Mouse (Mus musculus) neural tube, embryonic 12.5 days (tissue): ENCODE data around the gene Tns4. TPM values are rescaled to one million over a fixed set of nuclear protein-coding genes. Genes with fewer than 3 reads are reported as not detected.

Experiments used
- ATAC-seq: fragments of 200-750 bp; cut with Nextera tagmentation; 2 replicates; pipeline ENCODE4 v1.8.0; 2017; ENCODE audit warnings: low read depth, mild to moderate bottlenecking, moderate TSS enrichment, moderate library complexity; ENCODE audit not compliant: low FRiP score
- H3K27ac ChIP-seq: fragments of 300-500 bp; sonication (generic); 2 replicates; pipeline ENCODE4 v1.5.1; 2016
- H3K27me3 ChIP-seq: fragments of 300-500 bp; sonication (generic); replicated peaks from 2 replicates; pipeline ENCODE4 v1.6.1; 2016; ENCODE audit warnings: mild to moderate bottlenecking
- H3K36me3 ChIP-seq: fragments of 300-500 bp; sonication (generic); 2 replicates; pipeline ENCODE4 v1.6.1; 2016; ENCODE audit warnings: mild to moderate bottlenecking
- H3K4me1 ChIP-seq: fragments of 300-500 bp; sonication (generic); 2 replicates; pipeline ENCODE4 v1.6.1; 2016
- H3K4me2 ChIP-seq: fragments of 300-500 bp; sonication (generic); replicated peaks from 2 replicates; pipeline ENCODE4 v1.6.1; 2016; ENCODE audit warnings: mild to moderate bottlenecking
- H3K4me3 ChIP-seq: fragments of 300-500 bp; sonication (generic); 2 replicates; pipeline ENCODE4 v1.5.1; 2016
- H3K9ac ChIP-seq: fragments of 300-500 bp; sonication (generic); 2 replicates; pipeline ENCODE4 v1.6.1; 2016; ENCODE audit warnings: mild to moderate bottlenecking
- H3K9me3 ChIP-seq: fragments of 300-500 bp; sonication (generic); 2 replicates; pipeline ENCODE4 v1.6.1; 2016; ENCODE audit warnings: mild to moderate bottlenecking
- WGBS: fragments of 180-500 bp; shearing (Covaris S2); methylation state at CpG from one replicate; pipeline ENCODE4 v1.1.7; 2016; 5-methylcytosine and 5-hydroxymethylcytosine counted together
- polyA plus RNA-seq: library from polyadenylated mRNA; unstranded; fragments of >200 nt; fragmentation: Nextera tagmentation; extraction: Ambion mirVana; gene quantifications from 2 replicates; pipeline ENCODE4 v1.2.1, GENCODE M21; 2016

The Tns4 gene
- polyA plus RNA-seq, 1 experiment from 2014 or later, result 0.22 TPM

DNA sequence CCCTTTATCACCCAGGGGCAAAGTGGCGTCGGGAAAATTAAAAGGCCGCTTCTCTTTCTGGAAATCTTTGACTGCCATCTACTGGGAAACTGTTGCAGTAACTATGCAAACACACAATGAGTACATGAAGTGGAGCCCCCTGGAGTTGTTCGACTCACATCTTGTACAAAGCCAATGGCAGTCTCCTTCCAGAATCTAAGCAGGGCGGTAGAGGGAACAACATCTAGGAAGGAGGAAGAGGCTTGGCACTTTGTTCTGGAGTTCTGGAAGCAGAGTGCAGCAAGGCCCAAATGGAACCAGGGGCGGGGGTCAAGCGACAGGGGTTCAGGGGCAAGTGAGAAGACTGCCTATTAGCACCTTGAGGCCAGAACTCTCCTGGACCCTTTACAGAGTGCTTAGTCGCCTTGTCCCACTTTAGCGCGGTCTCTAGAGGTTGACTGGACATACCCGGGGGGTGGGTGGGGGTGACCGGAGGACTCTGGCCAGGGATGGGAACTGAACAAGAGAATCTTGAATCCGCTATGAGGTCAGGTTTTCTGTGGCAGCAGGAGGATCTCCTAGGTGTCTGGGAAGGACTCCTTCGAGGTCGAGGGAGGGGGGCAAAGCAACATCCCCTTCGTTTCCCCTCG is 48.6 kb downstream of the Tns4 start:
- peak overlapping the region; percentile 93 for H3K4me2 ChIP-seq
- peak overlapping the region; percentile 86 for H3K9ac ChIP-seq
- H3K36me3 ChIP-seq, result no peaks in the 10 kb centered on the region
- H3K9me3 ChIP-seq, result no peaks in the 10 kb centered on the region
- 2% methylated on average over 17 of the region's 17 CpGs for WGBS
- H3K27ac ChIP-seq, result peak overlapping the region; percentile 72
- ATAC-seq, result peak; percentile 54
- no peaks in the 10 kb centered on the region for H3K27me3 ChIP-seq
- peak overlapping the region; percentile 61 for H3K4me3 ChIP-seq
- peaks cover 34% of the 10 kb centered on the region for H3K4me1 ChIP-seq

GRCm38 (mm10) chr11:99039782-99040181 is 49.3 kb downstream of the Tns4 start:
- no peaks in the 10 kb centered on the region for H3K9me3 ChIP-seq
- H3K4me2 ChIP-seq, result peak overlapping the region; percentile 93
- peak; percentile 87 for ATAC-seq
- peak overlapping the region; percentile 72; the same call in 1 of the 2 replicates for H3K27ac ChIP-seq
- H3K27me3 ChIP-seq, result no peaks in the 10 kb centered on the region
- H3K36me3 ChIP-seq, result no peaks in the 10 kb centered on the region
- H3K4me3 ChIP-seq, result peak overlapping the region; percentile 61
- peaks cover 27% of the 10 kb centered on the region for H3K4me1 ChIP-seq
- H3K9ac ChIP-seq, result peak overlapping the region; percentile 86
- 2% methylated on average over 15 of the region's 15 CpGs for WGBS

- no peaks in the 10 kb centered on the region for H3K36me3 ChIP-seq
- H3K27me3 ChIP-seq, result 0 out of 2 replicates have a peak, but pooled peaks cover 3% of the 10 kb centered on the region
- WGBS, result 84% methylated on average over 6 of the region's 6 CpGs
- peaks cover 6% of the 10 kb centered on the region; the same call in 1 of the 2 replicates for H3K4me1 ChIP-seq
- no peak for ATAC-seq
- no peaks in the 10 kb centered on the region for H3K9me3 ChIP-seq
- no peak overlapping the region for H3K27ac ChIP-seq
- no peak overlapping the region for H3K4me3 ChIP-seq
- no peak overlapping the region for H3K4me2 ChIP-seq
- H3K9ac ChIP-seq, result no peak overlapping the region
These were observed 52.9 kb downstream of the Tns4 start for GRCm38 (mm10) chr11:99036254-99036653.

DNA sequence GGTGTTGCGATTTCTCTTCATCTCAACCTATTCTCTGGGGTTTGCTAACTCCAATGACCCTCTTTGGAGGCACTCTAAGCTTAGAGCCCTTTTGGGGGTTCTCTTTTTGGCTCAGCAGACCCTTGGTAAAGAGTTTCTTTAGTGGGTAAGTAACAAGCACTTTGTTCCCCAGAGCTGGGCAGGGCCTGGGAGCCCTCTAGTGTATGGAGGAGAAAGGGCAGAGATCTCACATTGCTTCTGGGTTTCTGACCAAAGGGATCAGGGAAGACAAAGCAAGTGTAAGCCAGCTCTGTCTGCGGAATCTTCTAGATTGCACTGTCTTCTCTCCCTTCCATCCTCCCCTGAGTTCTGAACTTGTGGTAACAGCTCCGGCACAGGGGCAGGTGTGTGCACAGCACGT is 53.8 kb downstream of the Tns4 start:
- H3K27ac ChIP-seq, result no peak overlapping the region
- no peaks in the 10 kb centered on the region for H3K9me3 ChIP-seq
- H3K36me3 ChIP-seq, result no peaks in the 10 kb centered on the region
- H3K4me1 ChIP-seq, result peaks cover 1% of the 10 kb centered on the region; the same call in 1 of the 2 replicates
- H3K4me2 ChIP-seq, result no peak overlapping the region
- no peak overlapping the region for H3K4me3 ChIP-seq
- no peak overlapping the region for H3K9ac ChIP-seq
- H3K27me3 ChIP-seq, result 0 out of 2 replicates have a peak, but pooled peaks cover 3% of the 10 kb centered on the region
- 80% methylated on average over 4 of the region's 4 CpGs for WGBS
- no peak for ATAC-seq

- Histone ChIP-seq H3K4me3 (no peak overlapping the region), H3K4me2 (no peak overlapping the region), H3K4me1 (peaks cover 20% of the 10 kb centered on the region), H3K27me3 (no peaks in the 10 kb centered on the region), H3K36me3 (no peaks in the 10 kb centered on the region), H3K9me3 (no peaks in the 10 kb centered on the region), H3K27ac (no peak overlapping the region), H3K9ac (no peak overlapping the region)
- WGBS, result 87% methylated on average over 12 of the region's 12 CpGs
- no peak for ATAC-seq
These were observed 62.1 kb downstream of the Tns4 start for GRCm38 (mm10) chr11:99026899-99027440.

- whole genome bisulfite sequencing, result 81% methylated on average over 6 of the region's 6 CpGs
- no peak overlapping the region for H3K9ac ChIP-seq
- H3K36me3 ChIP-seq, result peaks cover 7% of the 10 kb centered on the region; the same call in 1 of the 2 replicates
- H3K4me3 ChIP-seq, result no peak overlapping the region
- H3K9me3 ChIP-seq, result no peaks in the 10 kb centered on the region
- H3K4me1 ChIP-seq, result peaks cover 22% of the 10 kb centered on the region
- no peaks in the 10 kb centered on the region for H3K27me3 ChIP-seq
- no peak overlapping the region for H3K4me2 ChIP-seq
- H3K27ac ChIP-seq, result no peak overlapping the region
- no peak for ATAC-seq
These were observed 63.2 kb downstream of the Tns4 start for GRCm38 (mm10) chr11:99025878-99026277.

GRCm38 (mm10) chr11:99024468-99025134 is 64.5 kb downstream of the Tns4 start:
- peaks cover 16% of the 10 kb centered on the region; the same call in 1 of the 2 replicates for H3K36me3 ChIP-seq
- H3K9ac ChIP-seq, result no peak overlapping the region
- ATAC-seq, result peak; percentile 39

DNA sequence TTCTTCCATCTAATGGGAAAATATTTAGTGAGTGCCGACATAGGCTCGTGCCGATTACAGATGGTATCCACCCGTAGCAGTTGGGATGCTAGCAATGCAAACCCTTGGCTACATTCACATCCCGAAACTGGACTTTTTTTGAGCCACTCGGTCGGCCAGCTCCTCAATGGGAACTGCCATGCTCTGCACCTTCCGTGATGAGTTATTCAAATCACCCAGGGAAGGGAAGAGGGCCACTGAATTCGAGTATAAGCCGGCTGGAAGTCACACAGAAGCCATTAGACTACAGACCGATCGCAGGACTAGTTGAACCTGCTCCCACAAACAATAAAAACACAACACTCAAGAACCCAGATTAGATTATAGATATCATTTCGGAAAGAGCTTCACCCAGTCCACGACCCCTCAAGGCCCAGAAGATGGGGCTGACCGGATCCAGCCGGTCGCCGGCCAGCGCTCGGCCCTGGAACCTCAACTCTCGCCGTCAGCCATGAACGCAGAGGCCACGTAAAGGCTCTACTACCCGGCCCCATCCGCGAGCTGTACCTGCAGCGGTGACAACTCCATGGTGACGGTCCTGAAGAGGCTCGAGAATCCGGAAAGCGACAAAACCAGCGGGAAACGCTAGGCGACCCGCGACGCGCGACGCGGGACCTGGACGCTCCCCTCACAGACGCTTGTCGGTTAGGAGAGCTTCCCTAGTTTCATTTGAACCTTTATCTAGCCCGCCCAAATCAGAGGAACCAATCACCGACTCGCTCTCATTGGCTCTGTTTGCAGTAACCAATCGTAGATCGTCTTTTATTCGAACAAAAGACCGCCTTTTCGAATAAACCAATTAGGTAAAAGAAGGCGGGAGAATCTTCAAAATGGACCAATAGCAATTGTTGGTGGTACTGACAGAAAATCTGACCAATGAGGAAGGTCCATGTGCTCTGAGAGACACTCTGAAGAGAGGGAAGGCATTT is 65.3 kb downstream of the Tns4 start, which contains the start of gene Top2a:
Gene Top2a (minus strand): TSS at position 690 of the 968 bp plus-strand sequence.
- ATAC-seq, result peak; percentile 95
- no peaks in the 10 kb centered on the region for H3K27me3 ChIP-seq
- H3K36me3 ChIP-seq, result peaks cover 16% of the 10 kb centered on the region; the same call in 1 of the 2 replicates
- H3K4me1 ChIP-seq, result peaks cover 22% of the 10 kb centered on the region
- H3K4me2 ChIP-seq, result peak within 1 kb of the TSS; percentile 78
- peak within 1 kb of the TSS; percentile 64 for H3K9ac ChIP-seq
- peak within 1 kb of the TSS; percentile 68 for H3K4me3 ChIP-seq
- no peak within 1 kb of the TSS for H3K27ac ChIP-seq
- no peaks in the 10 kb centered on the region for H3K9me3 ChIP-seq
- under 1% methylated on average over 54 of the region's 54 CpGs for WGBS

More at GRCm38 (mm10) chr11:99024468-99025134, 64.5 kb downstream of the Tns4 start:
- H3K4me3 ChIP-seq, result peak overlapping the region; percentile 25
- no peaks in the 10 kb centered on the region for H3K9me3 ChIP-seq
- peaks cover 22% of the 10 kb centered on the region for H3K4me1 ChIP-seq
- peak overlapping the region; percentile 52 for H3K4me2 ChIP-seq
- no peak overlapping the region for H3K27ac ChIP-seq
- H3K27me3 ChIP-seq, result no peaks in the 10 kb centered on the region
- whole genome bisulfite sequencing, result 50% methylated on average over 18 of the region's 18 CpGs

GRCm38 (mm10) chr11:99023094-99023493 is 66.0 kb downstream of the Tns4 start:
- Histone ChIP-seq H3K4me1 (peaks cover 22% of the 10 kb centered on the region), H3K4me2 (peak overlapping the region; percentile 78), H3K27me3 (no peaks in the 10 kb centered on the region), H3K27ac (no peak overlapping the region), H3K9ac (peak overlapping the region; percentile 64), H3K36me3 (peaks cover 18% of the 10 kb centered on the region; the same call in 1 of the 2 replicates), H3K9me3 (no peaks in the 10 kb centered on the region), H3K4me3 (peak overlapping the region; percentile 68)
- WGBS, result 12% methylated on average over 4 of the region's 4 CpGs
- ATAC-seq, result no peak

DNA sequence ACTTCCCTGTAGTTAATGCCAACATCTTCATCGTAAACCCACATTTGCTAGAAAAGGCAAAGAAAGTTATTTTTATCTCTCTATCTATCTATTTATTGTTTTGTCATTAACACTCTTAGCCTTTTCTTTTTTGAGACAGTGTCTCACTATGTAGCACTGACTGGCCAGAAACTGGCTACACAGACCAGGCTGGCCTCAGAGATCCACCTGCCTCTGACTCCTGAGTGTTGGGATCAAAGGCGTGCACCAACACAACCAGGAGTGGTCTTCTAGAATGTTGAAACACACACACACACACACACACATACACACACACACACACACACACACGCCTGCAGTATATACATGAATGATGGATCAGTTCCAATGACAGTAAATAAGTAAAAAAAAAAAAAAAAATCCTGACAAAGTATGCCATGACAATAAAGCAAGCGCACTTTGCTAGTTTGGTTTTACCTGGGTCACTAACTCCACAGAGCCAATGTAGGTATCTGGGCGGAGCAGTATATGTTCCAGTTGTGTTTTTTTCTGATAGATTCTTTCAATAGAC is 66.6 kb downstream of the Tns4 start:
- Histone ChIP-seq H3K27ac (no peak overlapping the region), H3K9me3 (no peaks in the 10 kb centered on the region), H3K4me1 (peaks cover 22% of the 10 kb centered on the region), H3K4me2 (peak overlapping the region; percentile 78), H3K36me3 (peaks cover 24% of the 10 kb centered on the region), H3K9ac (peak overlapping the region; percentile 64; the same call in 1 of the 2 replicates), H3K27me3 (no peaks in the 10 kb centered on the region), H3K4me3 (peak overlapping the region; percentile 68)
- 84% methylated on average over 5 of the region's 5 CpGs for WGBS
- no peak for ATAC-seq

DNA sequence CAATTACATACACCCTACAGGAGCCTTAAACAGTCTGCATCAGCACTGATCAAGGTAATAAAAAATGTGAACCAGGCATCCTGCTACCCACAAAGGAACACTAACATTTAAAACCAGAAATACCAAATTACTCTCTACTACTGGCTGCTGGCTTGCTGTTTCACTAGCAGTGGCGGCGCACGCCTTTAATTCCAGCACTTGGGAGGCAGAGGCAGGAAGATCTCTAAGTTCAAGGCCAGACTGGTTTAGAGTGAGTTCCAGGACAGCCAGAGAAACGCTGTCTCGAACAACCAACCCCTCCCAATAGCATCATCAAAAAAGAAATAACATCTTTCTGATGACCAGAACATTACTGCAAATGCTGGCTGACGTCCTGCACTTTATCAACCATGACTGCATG is 69.3 kb downstream of the Tns4 start:
- Histone ChIP-seq H3K36me3 (peaks cover 42% of the 10 kb centered on the region), H3K27me3 (no peaks in the 10 kb centered on the region), H3K27ac (no peak overlapping the region)

More for the DNA sequence above, 69.3 kb downstream of the Tns4 start:
- Histone ChIP-seq H3K4me2 (no peak overlapping the region), H3K9me3 (no peaks in the 10 kb centered on the region), H3K9ac (no peak overlapping the region), H3K4me3 (no peak overlapping the region), H3K4me1 (peaks cover 20% of the 10 kb centered on the region)
- 94% methylated on average over 6 of the region's 6 CpGs for WGBS
- ATAC-seq, result no peak
